Mouse (Mus musculus) liver, embryonic 14.5 days (tissue): ENCODE data around the gene Fbxo46.

Experiments used
- CTCF ChIP-seq: IDR thresholded peaks from 2 replicates; pipeline ENCODE4 v1.5.1; 2016; ENCODE audit warnings: antibody characterized with exemption, low read depth, control low read depth
- EP300 ChIP-seq: IDR thresholded peaks from 2 replicates; pipeline ENCODE4 v1.6.1; 2016; ENCODE audit warnings: antibody characterized with exemption, low read depth

GRCm38 (mm10) chr7:19091913-19092312 is 27.7 kb upstream of the Fbxo46 start:
- no peak for TF ChIP-seq CTCF
- no peak for TF ChIP-seq EP300
